7 mouse cellular contexts compared by ENCODE assay signal in the genomic region with DNA sequence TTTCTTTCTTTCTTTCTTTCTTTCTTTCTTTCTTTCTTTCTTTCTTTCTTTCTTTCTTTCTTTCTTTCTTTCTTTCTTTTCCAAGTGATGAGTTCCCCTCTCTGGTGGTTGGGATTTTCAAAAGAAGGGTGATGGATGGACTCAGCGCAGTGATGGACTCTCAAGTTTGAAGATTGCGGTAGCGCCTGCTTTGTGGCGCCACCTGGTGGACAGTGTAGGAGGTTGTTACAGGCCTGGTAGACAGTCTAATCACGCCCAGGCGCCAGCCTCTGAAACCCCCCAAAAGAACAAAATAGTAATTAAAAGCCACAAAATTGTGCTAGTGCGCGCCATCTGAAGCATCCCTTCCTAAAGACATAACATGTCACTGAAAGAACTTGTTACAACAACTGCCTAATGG. TPM values are rescaled to one million over a fixed set of nuclear protein-coding genes. Genes with fewer than 3 reads are reported as not detected.
A peak's percentile ranks its signal among the peaks of the same experiment; 100 is the strongest.
DNase-seq lines count a peak whose midpoint lies in the region; ATAC-seq and TF ChIP-seq lines count a peak whose summit lies in the region.

No protein-coding gene starts in this region.

- ATAC-seq in midbrain, embryonic 14.5 days (ENCODE audit: low FRiP score, low TSS enrichment): no peak
- ATAC-seq in midbrain, embryonic 15.5 days (replicated peaks): no peak
- peak; percentile 63 for ATAC-seq in common myeloid progenitor, adult 5-6 weeks (replicated peaks; ENCODE audit: low read depth, poor library complexity, severe bottlenecking)
- ATAC-seq in lung, embryonic 14.5 days (ENCODE audit: insufficient read depth): no peak

- 2% methylated on average over 8 of the region's 8 CpGs for WGBS in midbrain, embryonic 14.5 days
- 3% methylated on average over 8 of the region's 8 CpGs for WGBS in midbrain, embryonic 15.5 days
- 5% methylated on average over 8 of the region's 8 CpGs for WGBS in lung, embryonic 14.5 days

- H3K27ac ChIP-seq in midbrain, embryonic 14.5 days (replicated peaks; ENCODE audit: low read depth, low read length): no peak overlapping the region
- H3K27ac ChIP-seq in midbrain, embryonic 15.5 days: no peak overlapping the region
- no peak overlapping the region for H3K27ac ChIP-seq in lung, embryonic 14.5 days (ENCODE audit: low read depth)

- no peaks in the 10 kb centered on the region for H3K9me3 ChIP-seq in midbrain, embryonic 14.5 days (ENCODE audit: control insufficient read depth, low read length)
- H3K9me3 ChIP-seq in midbrain, embryonic 15.5 days: no peaks in the 10 kb centered on the region
- H3K9me3 ChIP-seq in lung, embryonic 14.5 days (ENCODE audit: low read depth, low read length): no peaks in the 10 kb centered on the region

- no peaks in the 10 kb centered on the region for H3K36me3 ChIP-seq in midbrain, embryonic 14.5 days (ENCODE audit: control insufficient read depth, insufficient read depth, low read length)
- H3K36me3 ChIP-seq in midbrain, embryonic 15.5 days (replicated peaks): no peaks in the 10 kb centered on the region
- no peaks in the 10 kb centered on the region for H3K36me3 ChIP-seq in lung, embryonic 14.5 days (ENCODE audit: insufficient read depth)

- no peak overlapping the region for H3K9ac ChIP-seq in midbrain, embryonic 14.5 days (replicated peaks; ENCODE audit: low read length)
- H3K9ac ChIP-seq in midbrain, embryonic 15.5 days: no peak overlapping the region
- H3K9ac ChIP-seq in lung, embryonic 14.5 days: no peak overlapping the region

- intact Hi-C loops in heart, postnatal 36 days (cut with DNase I): loop anchor here (5.0 kb wide), 2 partner anchors 96 to 321 kb away; a partner anchor contains a TSS

- no peak overlapping the region for H3K4me3 ChIP-seq in midbrain, embryonic 14.5 days (replicated peaks; ENCODE audit: low read depth, low read length)
- H3K4me3 ChIP-seq in midbrain, embryonic 15.5 days: no peak overlapping the region
- no peak overlapping the region for H3K4me3 ChIP-seq in lung, embryonic 14.5 days (ENCODE audit: low read depth, low read length)

- H3K27me3 ChIP-seq in midbrain, embryonic 14.5 days (ENCODE audit: control insufficient read depth, insufficient read depth, low read length): peaks cover 92% of the 10 kb centered on the region
- peaks cover 76% of the 10 kb centered on the region for H3K27me3 ChIP-seq in midbrain, embryonic 15.5 days (replicated peaks)
- peaks cover 94% of the 10 kb centered on the region for H3K27me3 ChIP-seq in lung, embryonic 14.5 days (ENCODE audit: insufficient read depth, low read length)

- H3K4me2 ChIP-seq in midbrain, embryonic 14.5 days (ENCODE audit: low read length): no peak overlapping the region
- no peak overlapping the region for H3K4me2 ChIP-seq in midbrain, embryonic 15.5 days
- no peak overlapping the region for H3K4me2 ChIP-seq in lung, embryonic 14.5 days

- peaks cover 15% of the 10 kb centered on the region for H3K4me1 ChIP-seq in midbrain, embryonic 14.5 days (ENCODE audit: control insufficient read depth, insufficient read depth, low read length)
- H3K4me1 ChIP-seq in midbrain, embryonic 15.5 days: peaks cover 27% of the 10 kb centered on the region
- H3K4me1 ChIP-seq in lung, embryonic 14.5 days (ENCODE audit: insufficient read depth): no peaks in the 10 kb centered on the region

- peak; percentile 90 for DNase-seq in midbrain, embryonic 14.5 days
- peak; percentile 90 for DNase-seq in ZHBTc4 (ENCODE audit: low read depth, low spot score)
- peak; percentile 67 to 79 for DNase-seq in heart, postnatal 36 days
- DNase-seq in lung, embryonic 14.5 days: peak; percentile 91
- peak; percentile 57 to 85 for DNase-seq in spleen, postnatal 10 days (ENCODE audit: low spot score in 2 of 2)

- peak; percentile 90 for TF ChIP-seq CTCF in lung, embryonic 14.5 days (IDR thresholded peaks at IDR 0.05; ENCODE audit: low read depth)

RNA-seq across cellular contexts. Expression of a gene that starts 1.3 kb away (rescaled TPM):
- polyA plus RNA-seq in midbrain, embryonic 14.5 days (2014; fragmentation: Nextera tagmentation; extraction: Ambion mirVana): 0.41 and 0.67 TPM in 2 replicates
- polyA plus RNA-seq in midbrain, embryonic 15.5 days (2015; fragmentation: Nextera tagmentation; extraction: Ambion mirVana): 8.0 and 10.7 TPM in 2 replicates
- total RNA-seq in common myeloid progenitor, adult 5-6 weeks (2017): not detected in 2 replicates
- not detected for total RNA-seq in heart, postnatal 36 days (2021)
- 0.07 TPM in 1 of 2 replicates, not detected in the other for polyA plus RNA-seq in lung, embryonic 14.5 days (2014; fragmentation: Nextera tagmentation; extraction: Ambion mirVana)

RNA-seq across cellular contexts. Expression of a gene that starts 19.9 kb away (rescaled TPM):
- 0.61 and 0.72 TPM in 2 replicates for polyA plus RNA-seq in midbrain, embryonic 14.5 days (2014; fragmentation: Nextera tagmentation; extraction: Ambion mirVana)
- 44.3 and 55.9 TPM in 2 replicates for polyA plus RNA-seq in midbrain, embryonic 15.5 days (2015; fragmentation: Nextera tagmentation; extraction: Ambion mirVana)
- not detected in 2 replicates for total RNA-seq in common myeloid progenitor, adult 5-6 weeks (2017)
- total RNA-seq in heart, postnatal 36 days (2021): under 1 TPM; 0.28 to 0.35 TPM
- polyA plus RNA-seq in lung, embryonic 14.5 days (2014; fragmentation: Nextera tagmentation; extraction: Ambion mirVana): 0.32 TPM in 1 of 2 replicates, not detected in the other

Comparison
In these comparisons a context has a peak if more than half of its experiments do, and no peak if none do; other contexts are left out.
1. RNA of a gene that starts 19.9 kb away (polyA plus RNA-seq): 44.3 to 55.9 TPM in midbrain, embryonic 15.5 days; 0.61 to 0.72 TPM in midbrain, embryonic 14.5 days and 0.32 TPM in lung, embryonic 14.5 days; every median in the first group is over 10 times any median in the second.
2. Peak in every context shown above with its lines, with median percentiles within 50 percentile points of each other: DNase-seq.